Mouse (Mus musculus) lung, postnatal 0 days (tissue): Measurements from ENCODE around the gene Med12l.

ENCODE experiments used
- CTCF ChIP-seq: IDR thresholded peaks from 2 replicates; pipeline ENCODE4 v1.5.1; 2016; ENCODE audit warnings: antibody characterized with exemption, mild to moderate bottlenecking
- EP300 ChIP-seq: IDR thresholded peaks from 2 replicates; pipeline ENCODE4 v1.6.1; 2016; ENCODE audit warnings: antibody characterized with exemption, mild to moderate bottlenecking, control low read depth

DNA sequence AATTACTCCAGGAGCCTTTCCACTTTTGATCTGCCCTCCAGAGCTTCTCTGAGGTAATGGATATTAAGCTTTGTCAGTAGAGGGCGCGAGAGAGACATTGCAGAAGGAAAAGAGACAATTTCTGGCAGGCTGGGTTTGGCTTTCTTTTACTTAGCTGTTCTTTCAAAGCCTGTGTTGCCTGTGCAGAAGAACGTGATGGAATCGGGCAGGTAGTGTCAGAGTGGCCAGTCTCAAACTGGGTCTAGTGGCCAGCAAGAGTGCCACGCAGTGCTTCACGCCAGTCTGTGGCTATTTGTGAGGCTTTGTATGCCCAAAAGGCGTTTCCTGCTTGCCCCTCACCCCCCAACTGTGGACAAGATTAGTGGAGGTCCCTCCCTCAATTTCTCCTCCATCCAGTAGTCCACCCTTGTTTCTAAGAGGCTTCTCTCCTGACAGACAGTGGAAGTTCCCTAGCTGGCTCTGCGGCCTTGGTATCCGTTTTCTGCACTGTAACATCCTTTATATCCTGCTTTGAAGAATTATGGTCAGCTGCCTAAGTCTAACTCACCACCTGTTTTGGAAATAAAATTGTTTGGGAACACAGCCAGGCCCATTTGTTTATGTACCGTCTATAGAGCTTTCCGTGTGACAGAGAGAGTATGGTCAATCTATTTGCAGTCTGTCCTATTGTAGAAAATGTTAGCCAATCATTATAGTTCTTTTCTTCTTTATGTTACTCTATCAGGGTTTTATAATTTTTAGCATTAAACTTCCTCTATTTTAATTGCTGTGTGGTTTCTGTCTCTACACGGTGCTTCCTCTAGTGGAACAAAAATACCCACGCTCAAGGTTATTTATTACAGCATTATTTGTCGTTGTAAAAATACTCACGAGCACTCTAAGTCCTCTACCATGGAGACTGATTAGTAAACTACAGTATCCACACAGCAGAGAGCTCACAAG lies 22.5 kb upstream of the Med12l start:
- TF ChIP-seq CTCF (peak; percentile 86), EP300 (no peak)
